Mouse (Mus musculus) ES-E14 (cell line): ENCODE measurements at regions not wholly inside any gene's neighbourhood (a gene's known extent, or its start where the extent isn't known, plus 50 kb on each side); places are given as distances from the start of the nearest gene placed in this dataset.

Experiments used
- DNase-seq: peaks from one replicate; pipeline ENCODE4 v3.0.0-alpha.2; 2013; ENCODE audit warnings: low read depth, low spot score
- H3K27ac ChIP-seq: 2 replicates; pipeline ENCODE4 v1.5.1; 2012; ENCODE audit warnings: low read depth, mild to moderate bottlenecking, low read length, moderate library complexity, mixed read lengths; ENCODE audit not compliant: poor library complexity, insufficient read depth, severe bottlenecking
- H3K36me3 ChIP-seq: 2 replicates; pipeline ENCODE4 v1.6.1; 2012; ENCODE audit warnings: mild to moderate bottlenecking, low read length, moderate library complexity, mixed read lengths; ENCODE audit not compliant: control insufficient read depth, poor library complexity, insufficient read depth, severe bottlenecking
- H3K4me1 ChIP-seq, 2 experiments: fragments of 150-350 bp in 1 of 2; sonication (generic) in 1 of 2; 2 replicates each; pipeline ENCODE4 v1.6.1; 2012; ENCODE audit warnings: low read length in 2 of 2, mild to moderate bottlenecking in 1 of 2, mixed read lengths in 1 of 2; ENCODE audit not compliant: control insufficient read depth in 2 of 2, insufficient read depth in 2 of 2, poor library complexity in 1 of 2
- H3K4me3 ChIP-seq, 2 experiments: fragments of 150-350 bp in 1 of 2; sonication (generic) in 1 of 2; 2 replicates each; pipeline ENCODE4 v1.5.1; 2012; ENCODE audit warnings: low read length in 2 of 2, low read depth in 1 of 2, mild to moderate bottlenecking in 1 of 2, mixed read lengths in 1 of 2; ENCODE audit not compliant: insufficient read depth in 1 of 2, poor library complexity in 1 of 2, severe bottlenecking in 1 of 2
- H3K9ac ChIP-seq: 2 replicates; pipeline ENCODE4 v1.6.1; 2012; ENCODE audit warnings: low read depth, mild to moderate bottlenecking, low read length, mixed read lengths; ENCODE audit not compliant: poor library complexity, insufficient read depth, severe bottlenecking
- H3K9me3 ChIP-seq: fragments of 150-350 bp; sonication (generic); 2 replicates; pipeline ENCODE4 v1.6.1; 2012; ENCODE audit warnings: low read depth, mild to moderate bottlenecking, low read length; ENCODE audit not compliant: control insufficient read depth, insufficient read depth
- CHD2 ChIP-seq: IDR thresholded peaks from 2 replicates; pipeline ENCODE4 v1.6.1; 2014; ENCODE audit warnings: mild to moderate bottlenecking, low read depth, low read length, inconsistent platforms
- HCFC1 ChIP-seq: IDR thresholded peaks from 2 replicates; pipeline ENCODE4 v1.6.1; 2012; ENCODE audit warnings: low read length, inconsistent platforms, borderline replicate concordance; ENCODE audit not compliant: insufficient read depth
- MAFK ChIP-seq: IDR thresholded peaks from 2 replicates; pipeline ENCODE4 v1.6.1; 2014; ENCODE audit warnings: mild to moderate bottlenecking, low read depth, low read length, inconsistent platforms; ENCODE audit not compliant: insufficient read depth
- ZC3H11A ChIP-seq: IDR thresholded peaks from 2 replicates; pipeline ENCODE4 v1.6.1; 2012; ENCODE audit warnings: low read depth, mild to moderate bottlenecking, inconsistent platforms, low read length, borderline replicate concordance
- ZNF384 ChIP-seq: IDR thresholded peaks from 2 replicates; pipeline ENCODE4 v1.6.1; 2012; ENCODE audit warnings: low read depth, low read length, inconsistent platforms
- in situ Hi-C, 2 experiments: fragments of 600-800 bp; cut with MboI; formaldehyde crosslinking; loops; one replicate each; pipeline ENCODE4 v1.15.1; 2025; ENCODE audit warnings: low sequenced_read_pairs in 2 of 2, inconsistent platforms in 1 of 2; ENCODE audit not compliant: unreplicated experiment in 2 of 2

GRCm38 (mm10) chr14:109874230-109874629, 880.7 kb downstream of the Slitrk6 start:
- Histone ChIP-seq H3K36me3 (no peaks in the 10 kb centered on the region), H3K4me3 (no peak overlapping the region), H3K4me1 (no peaks in the 10 kb centered on the region), H3K9ac (no peak overlapping the region), H3K27ac (no peak overlapping the region), H3K9me3 (no peaks in the 10 kb centered on the region)
- in situ Hi-C loops = loop anchor here in 1 of 2 experiments (10.0 kb wide), 1 partner anchor 891 kb away; no protein-coding TSS in a partner anchor
- no peak for DNase-seq
- TF ChIP-seq MAFK = no peak
- no peak for TF ChIP-seq HCFC1
- TF ChIP-seq ZC3H11A = no peak
- TF ChIP-seq ZNF384 = no peak
- TF ChIP-seq CHD2 = no peak

- DNase-seq = no peak
- TF ChIP-seq MAFK (no peak), CHD2 (no peak), ZC3H11A (peak; percentile 34; the same call in 1 of the 2 replicates)
These were observed 914.4 kb downstream of the Slitrk6 start for GRCm38 (mm10) chr14:109840354-109841104.

GRCm38 (mm10) chr14:109802522-109803126, 888.7 kb upstream of the Slitrk1 start:
- in situ Hi-C loops = no loop called here
- Histone ChIP-seq H3K27ac (no peak overlapping the region), H3K36me3 (no peaks in the 10 kb centered on the region), H3K9me3 (no peaks in the 10 kb centered on the region), H3K4me1 (no peaks in the 10 kb centered on the region), H3K9ac (no peak overlapping the region), H3K4me3 (no peak overlapping the region)
- peak; percentile 41; the same call in 1 of the 2 replicates for TF ChIP-seq MAFK
- no peak for TF ChIP-seq HCFC1
- DNase-seq = no peak

More at GRCm38 (mm10) chr14:109840354-109841104, 914.4 kb downstream of the Slitrk6 start:
- Histone ChIP-seq H3K9ac (no peak overlapping the region), H3K4me3 (no peak overlapping the region), H3K4me1 (no peaks in the 10 kb centered on the region), H3K27ac (no peak overlapping the region), H3K9me3 (no peaks in the 10 kb centered on the region), H3K36me3 (no peaks in the 10 kb centered on the region)
- in situ Hi-C loops = no loop called here

GRCm38 (mm10) chr14:109772246-109772645, 858.3 kb upstream of the Slitrk1 start:
- Histone ChIP-seq H3K9me3 (no peaks in the 10 kb centered on the region), H3K4me3 (no peak overlapping the region), H3K4me1 (no peaks in the 10 kb centered on the region), H3K27ac (peak overlapping the region; percentile 60), H3K36me3 (no peaks in the 10 kb centered on the region), H3K9ac (no peak overlapping the region)
- in situ Hi-C loops = no loop called here
- no peak for TF ChIP-seq ZNF384
- no peak for TF ChIP-seq HCFC1
- no peak for TF ChIP-seq CHD2
- no peak for TF ChIP-seq ZC3H11A
- peak; percentile 62 for TF ChIP-seq MAFK
- no peak for DNase-seq

- Histone ChIP-seq H3K9me3 (no peaks in the 10 kb centered on the region), H3K36me3 (no peaks in the 10 kb centered on the region), H3K27ac (no peak overlapping the region), H3K9ac (no peak overlapping the region), H3K4me3 (no peak overlapping the region), H3K4me1 (no peaks in the 10 kb centered on the region)
- no peak for DNase-seq
- in situ Hi-C loops = no loop called here
- no peak for TF ChIP-seq MAFK
- TF ChIP-seq HCFC1 = no peak
- TF ChIP-seq ZNF384 = no peak
- TF ChIP-seq ZC3H11A = no peak
- TF ChIP-seq CHD2 = no peak
These were observed 846.9 kb upstream of the Slitrk1 start for GRCm38 (mm10) chr14:109760892-109761291.
